Mouse (Mus musculus): ENCODE data around the gene Slc25a12.
A peak's percentile ranks its signal among the peaks of the same experiment; 100 is the strongest.

Gene Slc25a12

DNA sequence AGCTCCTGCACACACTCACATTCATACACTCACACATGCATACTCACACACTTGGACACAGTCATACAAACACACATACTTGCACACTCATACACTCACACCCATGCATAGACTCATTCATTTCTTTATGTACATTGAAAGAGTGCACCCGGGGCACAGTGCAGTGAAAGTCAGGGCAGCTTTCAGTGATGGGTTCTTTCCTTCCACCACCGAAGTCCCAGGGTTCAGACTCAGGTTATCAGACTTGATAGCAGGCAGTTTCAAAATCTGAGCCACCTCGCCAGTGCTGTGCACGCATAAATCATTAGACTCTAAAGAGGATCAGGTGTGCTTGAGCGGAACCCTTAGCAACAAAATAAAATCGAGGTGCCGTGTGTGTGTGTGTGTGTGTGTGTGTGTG lies 17.4 kb downstream of the Slc25a12 start:
- no peak for DNase-seq (ENCODE audit: low spot score)

DNA sequence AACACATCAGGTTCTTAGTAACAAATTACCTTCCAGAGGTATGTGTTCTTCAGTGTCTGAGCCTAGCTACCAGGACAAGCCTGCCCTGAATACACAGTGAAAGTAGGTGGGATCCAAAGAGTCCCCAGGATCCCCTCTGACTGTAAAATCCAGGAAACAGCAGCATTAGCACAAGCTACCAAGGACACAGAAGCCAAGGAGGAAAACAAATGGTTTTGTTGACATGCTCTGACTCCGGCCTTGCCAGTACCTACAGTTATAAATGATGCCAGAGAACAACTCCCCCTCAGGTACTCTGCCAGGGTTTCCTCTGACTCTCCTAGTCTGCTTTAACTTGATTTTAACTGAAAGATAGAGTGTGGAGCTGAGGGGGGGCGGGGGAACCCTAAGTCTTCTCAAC lies 18.0 kb downstream of the Slc25a12 start:
- DNase-seq (ENCODE audit: low spot score) = no peak

DNA sequence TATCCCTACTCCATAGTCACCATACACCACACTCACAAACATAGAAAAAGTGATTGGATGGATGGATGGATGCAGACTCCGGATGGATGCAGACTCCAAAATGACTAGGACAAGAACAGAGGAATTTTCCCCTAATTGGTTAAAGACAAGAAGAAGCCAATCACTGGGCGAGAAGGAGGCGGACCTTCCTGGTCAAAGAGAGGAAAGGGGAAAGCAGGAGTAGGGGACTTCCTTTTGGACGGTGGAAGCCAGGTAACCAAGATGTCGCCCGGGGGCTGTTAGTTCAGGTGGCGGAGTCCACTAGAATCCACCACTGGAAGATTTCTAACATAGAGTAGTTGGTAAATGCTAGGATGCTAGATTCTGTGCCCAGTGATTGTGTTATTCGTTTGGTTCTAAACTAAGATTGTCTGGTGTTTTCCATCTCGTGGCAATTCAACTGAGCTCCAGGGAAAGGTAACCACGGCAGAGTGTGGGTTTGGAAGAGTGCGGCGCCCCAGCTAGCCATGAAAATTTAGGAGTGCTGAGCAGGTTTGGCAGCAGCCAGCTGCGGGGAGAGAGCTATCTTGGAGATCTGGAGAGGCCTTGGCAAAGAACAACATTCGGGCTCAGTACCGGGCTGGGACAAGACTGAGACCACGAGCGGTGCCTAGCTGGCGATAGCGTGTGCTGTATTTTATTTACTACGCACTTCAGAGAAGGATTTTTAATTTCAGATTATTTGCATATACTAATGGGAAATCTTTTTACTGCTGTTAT lies 19.6 kb downstream of the Slc25a12 start:
- peak; percentile 35 for DNase-seq (ENCODE audit: low spot score)

DNA sequence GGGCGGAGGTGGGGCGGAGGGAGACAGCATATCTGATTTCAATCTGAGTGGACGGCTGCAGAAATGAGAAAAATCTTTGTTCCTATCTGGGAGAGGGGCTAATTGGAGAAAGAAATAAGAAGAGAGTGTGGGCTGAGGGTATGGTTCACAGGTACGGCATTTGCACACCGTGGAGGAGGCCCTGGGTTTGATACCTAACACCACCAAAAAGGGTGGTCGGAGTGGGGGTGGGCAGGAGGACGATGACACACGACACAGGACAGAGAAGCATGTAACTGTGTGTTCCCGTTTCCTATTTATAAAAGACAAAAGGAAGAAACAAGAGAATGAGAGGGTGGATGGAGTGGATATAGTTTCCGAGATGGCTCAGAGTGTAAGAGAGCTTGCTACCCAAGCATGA lies 20.4 kb downstream of the Slc25a12 start:
- DNase-seq (ENCODE audit: low spot score) = no peak

DNA sequence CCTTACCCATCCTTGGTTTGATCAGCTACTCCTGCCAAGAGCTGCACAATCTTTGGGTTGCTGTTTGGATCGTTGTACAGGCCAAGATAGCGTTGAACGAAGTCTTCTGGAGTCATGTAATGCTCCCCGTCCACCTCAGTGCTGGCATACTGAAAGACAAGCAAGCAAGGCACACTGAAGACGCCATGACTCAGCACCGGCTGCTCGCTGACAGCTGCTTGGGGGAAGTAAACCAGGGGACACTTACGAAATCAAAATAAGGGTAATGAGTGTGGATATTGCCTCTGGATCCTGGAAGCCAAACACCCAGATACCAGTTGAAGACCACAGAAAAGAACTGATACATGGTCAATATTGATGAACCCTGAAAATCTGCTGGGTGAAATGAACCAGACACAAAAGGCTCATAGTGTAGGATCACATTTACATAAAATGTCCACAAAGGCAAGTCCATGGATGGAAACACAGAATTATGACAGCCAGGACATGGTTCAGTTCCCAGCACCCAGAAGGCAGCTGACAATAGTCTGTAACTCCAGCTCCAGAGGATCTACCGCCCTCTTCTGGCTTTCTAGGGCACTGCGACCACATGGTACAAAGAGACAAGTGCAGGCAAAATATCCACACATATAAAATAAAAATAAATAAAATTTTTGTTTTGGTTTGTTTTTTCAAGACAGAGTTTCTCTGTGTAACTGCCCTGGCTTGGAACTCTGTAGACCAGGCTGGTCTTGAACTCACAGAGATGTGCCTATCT lies 23.5 kb downstream of the Slc25a12 start:
- no peak for DNase-seq (ENCODE audit: low spot score)

DNA sequence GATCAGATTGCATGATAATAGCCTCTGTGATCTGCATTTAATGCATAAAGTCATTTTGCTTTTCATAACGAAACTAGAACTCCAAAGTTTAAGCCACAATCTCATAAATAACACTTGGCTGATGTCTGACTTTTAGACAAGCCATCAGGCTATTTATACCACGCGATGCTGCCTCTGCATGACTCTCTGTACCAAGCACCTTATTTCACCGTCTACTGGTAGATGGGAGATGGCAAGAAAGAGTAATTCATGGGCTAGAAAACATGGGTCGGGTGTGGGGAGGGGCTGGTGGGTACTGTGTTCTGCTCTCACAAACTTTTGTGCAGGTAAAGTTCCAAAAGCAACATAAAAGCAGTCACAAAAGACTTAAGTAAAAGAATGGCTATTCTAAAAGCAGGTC lies 27.4 kb downstream of the Slc25a12 start:
- no peak for DNase-seq (ENCODE audit: low spot score)

DNA sequence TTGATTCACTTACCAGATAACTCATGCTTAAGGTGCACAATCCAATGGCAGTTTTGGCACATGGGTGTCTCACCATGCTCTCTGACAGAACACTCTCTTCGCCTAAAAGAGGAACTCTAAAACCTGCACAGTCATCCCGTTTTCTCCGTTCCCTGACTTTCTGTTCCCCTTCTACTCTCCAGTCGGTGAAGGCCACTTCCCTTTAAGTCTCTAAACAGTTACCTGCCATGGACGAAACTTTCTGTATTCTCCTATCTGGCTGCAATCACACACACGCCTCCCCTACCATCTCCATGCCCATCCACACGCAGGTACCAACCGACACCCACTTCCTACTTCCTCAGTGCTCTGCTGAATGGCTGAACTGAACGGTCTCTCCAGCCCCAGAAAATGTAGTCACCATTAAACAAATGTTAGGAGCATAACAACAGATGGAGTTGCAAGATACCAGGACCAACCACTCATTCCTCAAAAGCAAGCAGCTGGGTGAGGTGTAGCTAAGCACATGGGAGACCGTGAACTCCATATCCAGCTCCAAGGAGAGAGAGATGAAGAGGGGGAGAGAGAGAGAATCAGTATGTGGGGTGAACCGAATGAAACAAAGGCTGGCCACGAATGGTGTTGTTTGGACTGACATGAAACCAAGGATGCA lies 29.3 kb downstream of the Slc25a12 start:
- DNase-seq (ENCODE audit: low spot score) = no peak

DNA sequence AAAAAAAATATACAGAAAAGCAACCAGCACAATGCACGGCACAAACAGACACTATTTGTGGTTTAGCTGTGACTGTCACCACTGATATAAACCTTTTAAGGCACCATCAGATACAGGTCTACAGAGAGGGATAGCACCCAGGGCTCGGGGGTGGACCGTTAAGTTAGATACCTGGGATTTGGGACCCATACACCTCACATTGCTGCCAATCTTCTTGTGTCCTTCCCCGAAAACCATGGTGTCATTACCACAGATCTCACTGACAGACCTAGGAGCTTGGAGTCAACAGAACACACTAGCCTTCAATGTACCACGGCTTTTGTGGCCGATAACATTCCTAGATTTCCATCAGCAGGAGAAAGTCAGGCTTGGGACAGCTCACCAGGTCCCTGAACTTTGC lies 30.9 kb downstream of the Slc25a12 start:
- no peak for DNase-seq (ENCODE audit: low spot score)

DNA sequence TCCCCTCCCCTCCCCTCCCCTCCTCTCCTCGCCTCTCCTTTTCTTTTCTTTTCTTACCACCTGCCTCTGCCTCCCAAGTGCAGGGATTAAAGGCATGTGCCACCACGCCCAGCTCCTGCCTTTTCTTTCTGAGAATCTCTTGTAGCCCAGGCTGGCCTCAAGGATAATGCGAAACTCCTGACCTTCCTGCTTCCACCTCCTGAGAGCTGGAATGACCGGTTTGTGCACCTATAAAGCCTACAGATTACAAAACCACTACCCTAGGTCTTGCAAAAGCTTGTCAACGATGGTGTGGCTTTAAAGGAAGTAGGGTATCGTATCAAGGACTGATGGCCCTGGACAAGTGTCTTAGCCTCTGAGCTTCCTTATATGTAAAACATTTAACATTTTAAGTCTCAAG lies 31.3 kb downstream of the Slc25a12 start:
- no peak for DNase-seq (ENCODE audit: low spot score)

DNA sequence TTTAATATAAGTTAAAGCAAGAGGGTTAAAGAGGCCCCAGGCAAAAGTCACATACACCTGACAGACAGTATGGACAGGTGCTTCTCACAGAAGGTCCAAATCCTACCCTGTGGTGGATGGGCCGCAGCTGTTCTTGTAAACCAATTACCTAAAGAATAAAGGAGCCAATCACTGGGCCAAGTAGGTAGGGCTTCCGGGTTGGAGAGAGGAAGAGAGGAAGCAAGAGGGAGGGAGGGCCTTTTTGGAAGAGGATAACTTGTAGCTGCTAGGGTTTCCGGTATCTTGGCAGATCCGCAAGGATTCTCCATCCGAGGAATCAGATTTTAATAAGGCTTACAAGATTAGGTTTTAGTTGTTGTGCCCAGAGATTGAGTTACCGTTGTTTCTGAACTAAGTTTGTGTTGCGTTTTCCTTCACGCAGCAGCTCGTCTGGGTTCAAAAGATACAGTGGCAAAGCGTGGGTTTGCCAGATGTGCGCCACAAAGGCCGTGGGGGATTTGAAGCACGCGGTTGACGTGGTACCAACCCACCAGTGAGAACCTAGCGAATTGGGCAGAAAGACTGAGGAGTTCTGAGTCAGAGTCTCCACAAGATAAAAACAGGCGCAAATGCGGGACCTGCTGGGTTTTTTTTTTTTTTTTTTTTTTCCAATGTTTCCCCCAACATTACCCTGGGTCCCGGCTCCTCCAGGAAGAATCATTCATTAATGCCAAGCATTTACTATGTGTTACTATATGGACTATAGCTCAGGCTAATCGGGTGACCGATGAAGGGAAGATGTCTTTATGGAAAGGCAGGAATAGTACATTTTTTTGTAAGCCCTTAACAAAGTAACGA lies 33.3 kb downstream of the Slc25a12 start:
- DNase-seq (ENCODE audit: low spot score) = no peak

DNA sequence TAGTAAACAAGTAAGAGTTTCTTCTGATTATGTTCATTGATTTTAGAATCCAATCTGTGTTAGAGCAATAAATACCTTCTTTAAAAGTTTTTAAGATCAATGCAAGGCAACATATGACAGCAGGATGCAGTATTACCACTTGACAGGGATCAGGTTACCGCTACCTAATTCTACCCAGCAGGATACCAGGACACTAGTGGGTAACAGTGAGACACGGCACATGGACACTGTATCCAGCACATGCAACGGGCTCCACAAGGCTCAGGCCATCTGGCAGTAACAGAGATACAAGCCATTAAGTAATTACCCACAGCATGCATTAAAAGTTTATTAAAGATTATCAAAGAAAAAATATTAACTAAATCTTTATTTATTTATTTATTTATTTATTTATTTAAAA lies 37.8 kb downstream of the Slc25a12 start:
- no peak for DNase-seq (ENCODE audit: low spot score)

DNA sequence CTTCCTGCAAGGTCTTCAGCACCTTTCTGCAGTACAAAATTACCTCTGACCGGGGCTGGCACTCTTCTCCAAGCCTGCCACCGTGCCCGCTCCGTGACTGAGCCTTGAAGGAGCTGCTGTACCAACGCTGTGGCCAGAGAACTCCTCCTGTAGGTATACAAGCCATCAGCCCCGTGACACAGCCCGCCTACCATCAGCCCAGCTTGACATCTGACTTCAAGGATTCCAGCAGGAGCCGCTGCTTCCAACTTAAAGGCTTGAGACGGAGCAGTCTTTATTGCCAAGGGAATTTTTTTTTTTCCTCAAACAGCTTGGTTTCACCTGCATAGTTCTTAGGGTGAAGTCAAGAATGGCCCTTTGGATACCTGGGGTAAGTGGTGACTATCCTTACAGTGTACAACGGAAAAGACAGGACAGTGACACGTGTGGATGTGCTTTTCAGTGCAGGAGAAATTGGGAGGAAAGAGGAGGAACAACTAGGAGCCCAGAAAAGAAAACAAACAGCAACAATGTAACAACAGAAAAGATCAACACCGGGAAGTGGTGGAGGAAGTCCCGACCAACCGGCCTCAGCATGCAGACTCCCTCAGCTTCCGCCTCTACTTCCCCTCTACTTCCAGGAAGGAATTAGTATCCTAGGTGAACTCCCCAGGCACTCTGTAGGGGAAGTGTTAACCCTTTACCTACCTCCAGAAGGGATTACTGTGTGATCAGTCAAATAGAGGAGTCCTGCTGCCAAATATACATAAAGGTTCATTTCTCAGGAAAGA lies 39.0 kb downstream of the Slc25a12 start:
- no peak for DNase-seq (ENCODE audit: low spot score)

DNA sequence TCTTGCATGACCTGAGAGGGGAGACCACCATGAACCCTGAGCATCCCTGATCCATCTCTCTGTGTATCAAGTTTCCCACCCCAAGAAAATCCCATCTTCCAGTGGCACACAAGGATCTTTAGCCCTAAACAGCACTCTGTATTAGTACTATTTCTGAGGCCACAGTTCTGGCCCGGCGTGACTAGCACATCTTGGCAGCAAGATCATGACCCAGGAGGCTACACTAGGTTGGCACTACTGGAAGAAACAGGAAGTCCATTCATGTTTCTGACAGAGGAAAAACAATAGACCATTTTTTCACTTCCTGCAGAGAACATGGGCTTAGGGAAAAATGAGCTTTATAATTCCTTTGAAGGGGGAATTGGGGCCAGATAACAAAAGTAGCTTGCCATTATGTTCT lies 39.8 kb downstream of the Slc25a12 start:
- DNase-seq (ENCODE audit: low spot score) = no peak

DNA sequence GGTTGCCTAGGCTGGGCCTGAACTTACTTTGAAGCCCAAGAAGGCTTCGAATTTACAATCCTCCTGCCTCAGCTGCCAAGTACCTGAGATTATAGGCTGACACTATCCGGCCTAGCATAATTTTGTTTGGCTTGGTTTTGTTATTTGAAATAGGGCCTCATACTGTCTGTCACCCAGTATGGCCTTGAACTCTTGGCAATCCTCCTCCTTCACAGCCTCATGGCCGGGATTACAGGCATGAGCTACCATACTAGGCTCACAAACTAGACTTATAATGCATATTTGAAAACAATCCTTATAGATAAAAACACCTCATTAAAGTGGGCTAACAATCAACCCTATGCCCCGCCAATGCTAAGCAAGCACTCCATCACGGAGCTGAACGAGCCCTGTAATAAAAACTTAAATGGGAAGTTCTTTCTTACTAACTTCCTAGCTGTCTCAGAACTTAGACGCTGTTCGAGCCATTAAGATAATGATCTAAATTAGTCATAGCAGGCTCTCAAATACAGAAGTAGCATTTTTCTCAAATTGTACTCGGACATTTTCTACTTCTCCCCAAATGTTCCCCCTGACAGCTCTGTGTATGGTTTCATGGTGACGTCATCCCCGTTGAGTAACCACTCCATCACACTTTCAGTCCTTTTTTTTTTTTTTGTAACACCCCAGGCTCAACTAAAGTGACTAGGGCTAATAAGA lies 40.6 kb downstream of the Slc25a12 start:
- no peak for DNase-seq (ENCODE audit: low spot score)

DNA sequence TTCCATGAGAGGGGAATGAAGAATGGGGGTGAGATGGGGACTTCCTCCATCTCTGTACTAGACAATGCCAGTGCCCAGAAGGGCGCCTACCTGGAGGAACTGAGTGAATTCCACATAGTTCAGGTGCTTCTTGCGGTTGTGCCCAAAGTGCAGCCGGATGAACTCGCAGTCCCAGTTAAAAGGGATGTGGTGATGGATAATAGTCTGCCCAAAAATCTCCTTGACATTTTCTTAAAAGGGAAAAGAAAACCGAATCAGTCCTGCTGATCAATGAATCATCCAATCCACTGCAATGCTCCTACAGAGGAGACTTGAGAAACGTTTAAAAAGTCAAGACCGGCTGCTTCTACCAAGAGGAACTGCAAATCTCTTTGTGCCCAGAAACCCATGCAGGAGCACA lies 43.7 kb downstream of the Slc25a12 start:
- DNase-seq (ENCODE audit: low spot score) = no peak

DNA sequence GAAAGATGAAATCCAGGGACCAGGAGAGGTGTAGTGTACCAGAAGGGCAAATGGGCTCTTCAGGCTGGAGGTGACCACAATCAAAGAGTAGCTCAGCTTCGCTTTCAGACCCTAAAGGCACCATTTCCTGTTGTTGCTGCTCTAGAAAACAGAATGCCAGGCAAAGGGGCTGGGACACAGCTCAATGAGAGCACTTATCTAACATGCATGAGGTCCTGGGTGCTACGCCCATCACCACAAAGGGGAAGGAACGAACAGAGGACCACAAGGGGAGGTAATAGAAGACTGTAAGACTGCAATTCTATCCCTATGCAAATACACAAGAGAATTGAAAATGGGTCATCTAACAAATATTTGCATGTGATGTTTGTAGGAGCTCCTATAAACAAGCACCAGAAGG lies 46.1 kb downstream of the Slc25a12 start:
- no peak for DNase-seq (ENCODE audit: low spot score)

DNA sequence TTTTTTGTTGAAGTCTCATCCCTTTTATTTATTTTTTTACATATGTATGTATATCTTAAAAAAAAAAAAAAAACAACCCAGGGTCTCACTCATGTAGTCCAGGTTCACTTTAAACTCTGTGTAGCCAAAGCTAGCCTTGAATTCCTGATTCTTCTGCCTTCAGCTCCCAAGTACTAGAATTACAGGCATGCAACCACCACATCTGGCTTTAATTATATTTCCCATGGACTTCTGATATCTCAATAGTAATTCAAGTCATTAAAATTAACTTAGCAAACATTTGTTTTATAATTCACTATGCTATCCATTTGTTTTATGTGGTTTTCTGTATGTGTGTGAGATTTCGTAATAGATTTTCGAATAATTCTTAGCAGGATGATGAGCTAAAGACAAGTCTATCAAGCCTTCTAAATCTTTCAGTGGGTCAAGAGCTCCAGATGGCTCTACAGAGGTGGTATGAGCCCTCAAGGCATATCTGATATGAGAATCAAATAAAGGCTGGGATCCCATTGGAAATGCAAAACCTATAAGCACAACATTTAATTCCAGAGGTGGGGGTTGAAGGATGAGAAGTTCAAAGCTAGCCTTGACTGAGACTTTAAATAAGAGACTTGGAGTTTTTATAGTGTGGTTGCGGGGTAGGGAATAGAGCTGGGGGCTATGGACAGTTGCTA lies 51.3 kb downstream of the Slc25a12 start:
- DNase-seq (ENCODE audit: low spot score) = no peak

DNA sequence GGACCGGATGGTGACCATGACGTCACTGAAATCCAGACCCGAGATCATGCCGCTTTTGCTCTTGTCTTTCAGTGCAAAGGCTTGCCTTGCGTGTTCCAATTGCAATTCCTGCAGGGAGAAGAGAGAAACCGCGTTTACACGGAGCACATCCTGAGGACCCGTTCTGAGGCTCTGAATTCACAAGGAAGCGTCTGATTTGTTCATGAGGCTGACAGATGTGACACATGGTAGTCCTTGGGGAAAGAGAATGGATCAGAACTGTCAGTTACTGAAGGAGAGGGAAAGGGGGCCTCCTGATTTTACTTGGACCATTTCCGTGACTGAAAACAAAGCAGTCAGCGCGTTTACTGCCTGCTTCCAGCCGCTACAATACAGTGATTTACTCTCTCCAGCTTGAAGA lies 52.5 kb downstream of the Slc25a12 start:
- DNase-seq (ENCODE audit: low spot score) = no peak

DNA sequence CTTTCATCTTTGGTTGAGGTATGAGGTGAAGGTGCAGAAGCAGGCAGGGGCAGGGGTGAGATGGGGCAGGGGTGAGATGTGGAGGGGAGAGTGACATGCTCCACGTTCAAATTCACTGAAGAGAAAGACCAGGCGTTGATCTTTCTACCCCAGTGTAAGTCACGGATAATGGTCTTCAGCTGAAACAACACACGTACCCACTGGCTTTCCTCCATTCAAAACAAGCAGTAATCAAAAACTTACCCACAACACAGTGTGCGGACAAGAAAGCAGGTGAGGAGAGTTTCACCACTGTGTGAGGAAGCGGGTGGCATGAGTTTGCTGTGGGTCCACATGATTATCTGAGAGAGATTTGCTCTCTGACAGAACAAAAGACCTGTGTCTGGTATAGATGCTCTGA lies 53.5 kb downstream of the Slc25a12 start:
- DNase-seq (ENCODE audit: low spot score) = no peak

DNA sequence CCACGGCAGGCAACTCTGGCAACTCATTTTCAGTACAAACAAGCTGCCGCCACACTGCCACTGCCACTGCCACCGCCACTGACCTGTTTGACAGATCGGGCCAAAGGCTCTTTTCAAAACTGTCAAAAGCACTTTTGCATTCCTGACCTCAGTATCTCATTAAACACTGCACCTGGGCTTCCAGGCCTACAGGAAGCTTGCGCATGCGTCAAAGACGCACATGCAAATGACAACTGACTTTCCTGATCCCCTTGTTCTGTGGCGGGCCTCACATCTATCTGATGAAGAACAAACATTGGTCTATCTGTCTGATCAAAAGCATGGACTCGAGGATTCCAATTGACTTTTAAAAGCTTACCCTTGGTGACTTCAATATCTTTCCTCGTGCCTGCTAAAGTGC lies 55.5 kb downstream of the Slc25a12 start:
- peak; percentile 18 for DNase-seq (ENCODE audit: low spot score)

Measured in yolk sac, embryonic 10.5 days (tissue).